Mouse (Mus musculus) lung, adult 2 months (tissue): ENCODE data around the gene Cldn5. TPM values are rescaled to one million over a fixed set of nuclear protein-coding genes. Genes with fewer than 3 reads are reported as not detected.
A peak's percentile ranks its signal among the peaks of the same experiment; 100 is the strongest.

Source experiments
- DNase-seq: peaks from one replicate; pipeline ENCODE4 v3.0.0; 2022
- H3K4me1 ChIP-seq: fragments of 200-500 bp; 2 replicates; pipeline ENCODE4 v1.6.1; 2011; ENCODE audit warnings: low read length; ENCODE audit not compliant: control insufficient read depth, insufficient read depth
- H3K4me3 ChIP-seq: fragments of 200-500 bp; replicated peaks from 2 replicates; pipeline ENCODE3; 2011; ENCODE audit warnings: low read depth, mild to moderate bottlenecking, control low read depth, low read length; ENCODE audit errors: extremely low read depth
- CTCF ChIP-seq: fragments of 200-500 bp; IDR thresholded peaks from 2 replicates; pipeline ENCODE4 v1.5.1; 2011; ENCODE audit warnings: mild to moderate bottlenecking, low read length, control low read depth; ENCODE audit not compliant: insufficient read depth
- POLR2A ChIP-seq: fragments of 200-500 bp; IDR thresholded peaks from 2 replicates; pipeline ENCODE4 v1.6.1; 2011; ENCODE audit warnings: low read depth, mild to moderate bottlenecking, control low read depth, low read length, borderline replicate concordance; ENCODE audit errors: extremely low read depth
- WGBS: fragments of 180-500 bp; shearing (Covaris S2); methylation state at CpG from one replicate; pipeline ENCODE4 v1.1.7; 2018; 5-methylcytosine and 5-hydroxymethylcytosine counted together
- polyA plus RNA-seq: library from polyadenylated mRNA; depleted of rRNA; stranded (reverse); fragments of >200 nt; gene quantifications from 2 replicates; pipeline ENCODE4 v1.2.3, GENCODE M21; 2012

The Cldn5 gene
- polyA plus RNA-seq, 1 experiment = 753 TPM

DNA sequence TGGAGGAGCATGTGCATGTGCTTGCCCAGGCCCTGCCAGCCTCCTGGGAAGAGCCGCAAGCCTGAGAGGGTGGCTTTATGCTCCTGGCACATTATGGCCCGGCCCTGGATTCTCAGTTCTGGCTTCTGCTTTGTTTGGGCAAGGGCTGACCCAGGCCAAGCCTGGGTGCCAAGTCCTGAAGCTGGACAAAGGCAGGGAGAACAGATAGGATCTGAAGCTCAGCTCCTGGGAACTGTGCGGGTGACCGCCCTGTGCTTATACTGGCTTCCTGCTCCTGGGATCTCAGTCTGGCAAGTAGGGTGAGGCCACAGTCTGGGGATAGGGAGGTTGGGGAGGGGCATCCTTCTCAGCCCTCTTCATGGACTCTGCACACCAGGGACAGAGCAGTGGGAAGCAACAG, 14.9 kb upstream of the Cldn5 start:
- Histone ChIP-seq H3K4me1 (peaks cover 7% of the 10 kb centered on the region), H3K4me3 (no peak overlapping the region)
- peak; percentile 24 for DNase-seq
- WGBS = 56% methylated on average over 4 of the region's 4 CpGs
- TF ChIP-seq POLR2A = no peak
- TF ChIP-seq CTCF = no peak

DNA sequence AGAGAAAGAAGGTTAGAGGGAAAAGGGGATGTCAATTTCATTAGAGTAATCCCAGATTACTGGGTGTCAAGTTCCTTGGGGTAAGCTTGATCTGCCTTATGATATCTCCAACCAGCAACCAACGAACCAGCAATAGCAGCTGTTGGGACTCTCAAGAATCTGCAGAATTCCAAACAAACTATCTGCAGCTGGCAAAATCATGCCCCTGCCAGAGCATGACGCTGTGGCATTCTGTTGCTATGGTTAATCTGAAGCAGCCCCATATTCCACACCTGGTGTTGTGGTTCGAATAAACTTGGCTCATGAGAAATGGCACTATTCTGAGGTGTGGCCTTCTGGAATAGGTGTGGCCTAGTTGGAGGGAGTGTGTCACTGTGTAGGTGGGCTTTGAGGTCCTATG, 13.7 kb upstream of the Cldn5 start:
- TF ChIP-seq CTCF (no peak), POLR2A (no peak)
- Histone ChIP-seq H3K4me3 (no peak overlapping the region), H3K4me1 (peaks cover 7% of the 10 kb centered on the region)
- WGBS = 64% methylated on average over 3 of the region's 3 CpGs
- no peak for DNase-seq

DNA sequence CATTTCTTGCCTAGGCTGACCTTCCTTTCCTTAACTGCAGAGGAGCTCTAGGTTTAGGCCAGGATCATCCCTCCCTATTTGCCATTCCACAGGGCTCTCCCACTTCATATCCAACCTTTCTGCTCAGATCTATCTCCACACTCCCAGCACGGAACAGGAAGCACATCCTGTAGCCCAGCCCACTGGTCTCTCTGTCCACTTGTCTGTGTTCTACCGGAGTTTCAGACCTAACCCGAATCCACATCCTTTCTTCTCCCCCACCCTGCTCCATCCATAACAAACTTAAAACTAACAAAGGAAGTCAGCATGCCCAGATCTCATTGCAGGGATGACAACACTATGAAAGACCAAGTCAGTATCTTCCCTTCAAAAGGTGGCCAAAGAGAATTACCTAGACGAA, 10.3 kb upstream of the Cldn5 start:
- Histone ChIP-seq H3K4me1 (peaks cover 4% of the 10 kb centered on the region), H3K4me3 (no peak overlapping the region)
- no peak for DNase-seq
- TF ChIP-seq POLR2A (no peak), CTCF (no peak)
- WGBS = 54% methylated on average over 4 of the region's 4 CpGs

DNA sequence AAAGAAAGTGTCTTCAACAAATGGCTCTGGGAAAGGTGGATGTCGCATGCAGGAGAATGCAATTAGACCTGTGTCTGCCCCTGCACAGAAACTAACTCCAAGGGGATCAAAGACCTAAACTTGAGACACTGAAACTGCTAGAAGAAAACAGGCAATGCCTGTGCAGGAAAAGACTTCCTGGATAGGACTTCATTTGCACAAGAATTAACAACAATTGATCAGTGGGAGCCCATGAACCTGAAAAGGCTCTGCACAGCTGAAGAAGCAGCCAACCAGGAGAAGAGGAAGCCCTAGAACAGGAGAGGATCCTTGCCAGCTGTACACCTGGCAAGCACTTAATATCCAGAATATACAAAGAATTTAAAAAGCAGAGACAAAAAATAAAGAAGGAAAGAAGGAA, 7.1 kb upstream of the Cldn5 start:
- DNase-seq = no peak
- H3K4me1 ChIP-seq = peaks cover 3% of the 10 kb centered on the region; the same call in 1 of the 2 replicates
- 81% methylated on average over 1 of the region's 1 CpGs for WGBS
- TF ChIP-seq POLR2A (no peak), CTCF (no peak)
- no peak overlapping the region for H3K4me3 ChIP-seq

DNA sequence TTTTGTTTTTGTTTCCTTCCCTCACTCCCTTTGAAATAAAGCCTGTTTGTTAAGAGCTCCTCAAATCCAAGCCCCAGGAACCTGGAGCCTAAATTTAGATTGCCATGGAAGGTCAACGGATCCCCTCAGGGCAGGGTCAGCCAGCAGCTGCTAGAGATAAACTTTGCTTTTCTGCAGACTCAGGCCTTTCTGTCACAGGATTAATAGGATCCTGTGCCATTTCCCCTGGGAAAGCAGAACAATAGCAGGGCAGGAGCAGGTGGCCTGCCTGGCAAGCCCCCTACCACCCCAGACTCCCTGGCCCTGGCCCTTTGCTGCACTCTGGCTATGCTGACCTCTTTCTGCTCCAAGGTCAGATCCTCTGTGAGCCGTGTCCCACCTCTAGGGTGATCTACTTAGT, 2.7 kb upstream of the Cldn5 start:
- peaks cover 7% of the 10 kb centered on the region for H3K4me1 ChIP-seq
- DNase-seq = no peak
- WGBS = 41% methylated on average over 2 of the region's 2 CpGs
- TF ChIP-seq CTCF = no peak
- no peak for TF ChIP-seq POLR2A
- no peak overlapping the region for H3K4me3 ChIP-seq

DNA sequence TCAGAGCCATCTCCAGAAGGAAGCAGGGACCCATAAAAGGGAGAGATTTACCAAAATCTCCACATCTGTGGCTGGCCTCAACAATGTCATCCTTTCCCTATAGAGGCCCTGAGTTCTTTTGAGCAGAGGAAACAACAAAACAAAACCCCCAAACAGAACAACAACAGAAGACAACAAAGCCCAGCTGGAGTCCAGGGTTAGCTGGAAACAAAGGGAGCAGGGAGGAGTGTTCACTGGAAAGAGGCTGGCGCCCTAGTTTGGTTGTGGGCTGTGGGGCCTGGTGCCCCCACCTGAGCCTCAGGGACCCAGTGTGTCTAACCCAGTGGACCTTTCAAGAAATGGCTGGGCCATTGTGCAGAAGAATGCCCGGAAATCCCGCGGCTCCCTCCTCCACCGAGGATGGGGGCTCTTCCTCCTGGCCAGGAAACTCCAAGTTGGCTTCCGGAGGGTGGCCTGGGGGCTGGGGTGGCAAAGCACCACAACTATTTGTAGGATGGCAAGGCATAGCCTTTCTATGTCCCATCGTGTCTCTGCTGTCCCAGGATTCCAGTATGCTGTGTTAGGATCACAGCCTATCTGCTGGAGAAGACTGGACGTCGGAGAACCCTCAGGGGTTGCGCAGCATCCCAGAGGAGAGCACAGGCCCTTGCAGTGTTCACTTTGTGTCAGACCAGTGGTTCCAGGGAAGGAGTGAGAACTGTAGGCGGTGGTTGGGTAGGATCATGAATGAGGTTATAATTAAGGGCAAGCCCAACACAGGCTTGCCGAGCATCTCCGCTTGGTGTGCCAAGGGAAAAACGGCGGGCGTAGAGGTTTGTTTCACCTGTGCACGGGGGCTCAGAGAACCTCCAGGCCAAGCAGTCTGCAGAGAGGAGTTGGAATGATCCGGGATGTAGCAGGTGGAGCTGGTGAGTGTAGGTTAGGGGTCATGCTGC, 759 bp upstream of the Cldn5 start:
- WGBS = 39% methylated on average over 18 of the region's 18 CpGs
- no peak for TF ChIP-seq CTCF
- TF ChIP-seq POLR2A = peak; percentile 35; the same call in 1 of the 2 replicates

DNA sequence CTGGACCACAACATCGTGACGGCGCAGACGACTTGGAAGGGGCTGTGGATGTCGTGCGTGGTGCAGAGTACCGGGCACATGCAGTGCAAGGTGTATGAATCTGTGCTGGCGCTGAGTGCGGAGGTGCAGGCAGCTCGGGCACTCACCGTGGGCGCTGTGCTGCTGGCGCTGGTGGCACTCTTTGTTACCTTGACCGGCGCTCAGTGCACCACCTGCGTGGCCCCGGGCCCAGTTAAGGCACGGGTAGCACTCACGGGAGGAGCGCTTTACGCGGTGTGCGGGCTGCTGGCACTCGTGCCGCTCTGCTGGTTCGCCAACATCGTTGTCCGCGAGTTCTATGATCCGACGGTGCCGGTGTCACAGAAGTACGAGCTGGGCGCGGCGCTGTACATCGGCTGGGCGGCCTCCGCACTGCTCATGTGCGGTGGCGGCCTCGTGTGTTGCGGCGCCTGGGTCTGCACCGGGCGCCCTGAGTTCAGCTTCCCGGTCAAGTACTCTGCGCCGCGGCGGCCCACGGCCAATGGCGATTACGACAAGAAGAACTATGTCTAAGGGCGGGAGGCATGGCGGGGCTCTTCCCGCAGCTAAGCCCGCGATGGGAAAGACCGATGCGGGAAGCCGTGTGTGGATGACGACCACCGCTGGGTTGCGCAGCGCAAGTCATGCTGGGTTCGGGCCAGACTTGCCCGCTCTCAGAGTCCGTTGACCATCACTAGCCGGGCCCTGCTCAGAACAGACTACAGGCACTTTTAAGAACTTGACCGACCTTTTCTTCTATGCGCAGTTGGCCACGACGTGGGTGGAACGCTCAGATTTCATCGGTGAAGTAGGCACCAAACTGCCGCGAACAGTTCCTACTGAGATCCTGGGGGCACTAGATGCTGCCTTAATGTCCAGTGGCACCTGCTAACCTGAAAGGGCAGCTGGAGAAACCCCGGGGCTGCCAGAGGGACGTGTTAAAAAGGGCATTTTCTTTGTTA, 744 bp downstream of the Cldn5 start:
- peak; percentile 26 for DNase-seq

More for the DNA sequence above, 759 bp upstream of the Cldn5 start:
- Histone ChIP-seq H3K4me1 (peaks cover 7% of the 10 kb centered on the region), H3K4me3 (peak overlapping the region; percentile 82)
- peak; percentile 43 for DNase-seq

DNA sequence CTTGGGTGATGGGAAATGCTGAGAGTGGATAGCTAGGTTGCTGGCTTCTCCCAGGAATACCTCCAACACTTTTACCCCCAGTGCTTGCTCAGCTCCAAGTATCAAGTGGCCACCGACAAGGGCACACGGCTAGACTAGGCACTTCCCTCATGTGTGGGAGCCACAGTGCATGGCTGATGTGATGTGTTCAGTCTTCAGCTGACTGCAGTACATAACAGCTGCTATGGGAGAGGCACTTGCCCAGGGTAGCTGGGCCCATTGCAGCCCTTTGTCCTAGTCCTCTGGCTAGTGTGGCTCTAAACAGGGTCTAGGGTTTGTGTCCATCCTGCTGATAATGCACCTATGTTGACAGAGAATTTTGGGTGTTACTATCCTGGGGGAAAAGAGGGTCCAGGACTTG, 1.8 kb downstream of the Cldn5 start:
- Histone ChIP-seq H3K4me3 (peak overlapping the region; percentile 83), H3K4me1 (peaks cover 7% of the 10 kb centered on the region)
- TF ChIP-seq POLR2A (no peak), CTCF (no peak)
- DNase-seq = no peak
- 24% methylated on average over 2 of the region's 2 CpGs for WGBS

More for the DNA sequence above, 744 bp downstream of the Cldn5 start:
- peak overlapping the region; percentile 83 for H3K4me3 ChIP-seq
- WGBS = 2% methylated on average over 80 of the region's 80 CpGs
- TF ChIP-seq CTCF = no peak
- 0 out of 2 replicates have a peak, but pooled peaks have one; percentile 8 for TF ChIP-seq POLR2A
- peaks cover 7% of the 10 kb centered on the region for H3K4me1 ChIP-seq

DNA sequence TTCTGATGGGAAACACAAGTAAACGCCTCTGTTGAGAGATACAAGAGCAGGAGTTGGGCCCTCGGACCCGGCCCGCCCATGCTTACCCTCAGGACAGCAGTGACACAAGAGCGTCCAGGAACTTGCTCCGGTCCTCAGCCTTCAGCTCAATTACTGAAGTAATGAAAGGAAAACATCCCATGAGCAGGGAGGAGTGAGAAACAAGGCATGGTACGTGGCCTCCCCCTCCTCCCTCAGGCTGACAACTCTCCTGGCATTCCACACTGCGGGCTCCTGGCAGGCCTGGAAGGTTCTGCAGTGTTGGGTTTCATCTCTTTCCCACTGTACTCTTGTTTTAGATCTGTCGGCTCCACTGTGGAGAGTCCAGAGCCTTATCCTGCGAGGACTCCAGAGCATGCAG, 5.2 kb downstream of the Cldn5 start:
- 89% methylated on average over 10 of the region's 10 CpGs for WGBS
- Histone ChIP-seq H3K4me1 (no peaks in the 10 kb centered on the region), H3K4me3 (no peak overlapping the region)
- TF ChIP-seq POLR2A (no peak), CTCF (no peak)
- DNase-seq = no peak

DNA sequence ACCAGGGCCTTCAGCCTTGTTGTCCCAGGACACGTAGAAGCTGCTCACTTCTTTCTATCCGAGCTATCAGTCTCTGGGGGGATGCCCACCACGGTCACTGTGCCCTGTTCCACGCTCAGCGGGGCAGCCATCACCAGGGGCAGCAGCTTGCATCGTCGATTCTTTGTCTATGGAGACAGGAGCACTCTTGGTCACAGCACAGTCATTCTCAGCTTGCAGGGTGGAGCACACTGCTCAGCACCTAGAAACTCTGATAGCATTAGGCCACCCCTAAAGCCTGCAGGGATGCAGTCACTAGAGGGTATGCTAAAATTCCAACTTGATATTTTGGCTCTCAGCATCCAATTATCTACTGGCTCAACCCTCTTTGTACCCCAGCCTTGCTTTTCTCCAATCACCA, 8.4 kb downstream of the Cldn5 start:
- 94% methylated on average over 7 of the region's 7 CpGs for WGBS
- no peak for TF ChIP-seq POLR2A
- no peak for TF ChIP-seq CTCF
- no peak overlapping the region for H3K4me3 ChIP-seq

More for the DNA sequence above, 8.4 kb downstream of the Cldn5 start:
- H3K4me1 ChIP-seq = no peaks in the 10 kb centered on the region
- DNase-seq = no peak
